Mouse (Mus musculus) ovary, adult 18-20 months (tissue): Measurements from ENCODE around the gene Olfr490.

Experiments used
- DNase-seq: peaks from one replicate; pipeline ENCODE4 v3.0.0; 2022; ENCODE audit warnings: low spot score, mixed read lengths

Olfr490 gene

GRCm38 (mm10) chr7:108288834-108289233, at the start of gene Olfr490:
Gene Olfr490, minus strand, starts transcription at chr7:108288934.
- DNase-seq = no peak

DNA sequence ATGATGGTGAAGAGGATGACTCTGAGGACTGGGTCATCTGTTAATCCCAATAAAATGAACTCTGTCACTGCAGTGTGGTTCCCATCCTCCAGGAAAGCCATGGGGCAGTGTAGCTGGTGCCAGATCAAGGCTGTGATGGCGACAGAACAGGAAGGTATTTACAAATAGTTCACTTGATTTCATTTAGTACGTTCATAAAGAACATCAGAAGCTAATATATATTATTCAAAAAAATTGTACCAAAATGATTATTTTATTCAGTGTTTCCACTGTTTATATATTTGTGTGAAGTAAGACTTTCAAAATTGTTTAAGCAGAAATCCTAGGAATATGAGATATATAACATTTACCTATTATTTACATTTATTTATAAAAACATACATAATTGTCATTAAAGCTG, 34.8 kb upstream of the Olfr490 start, which contains the start of gene Olfr492:
Gene Olfr492, minus strand, starts transcription at position 101 of the 400 bp plus-strand sequence.
- no peak for DNase-seq

- DNase-seq = no peak
Measured at GRCm38 (mm10) chr7:108313151-108313550, 24.4 kb upstream of the Olfr490 start, which contains the start of gene Olfr491. Gene Olfr491, plus strand, starts transcription at chr7:108313451.

- DNase-seq = no peak
Measured at GRCm38 (mm10) chr7:108258247-108258646, 30.5 kb downstream of the Olfr490 start, which contains the start of gene Olfr488. Gene Olfr488, minus strand, starts transcription at chr7:108258347.
